Mouse (Mus musculus): Measurements from ENCODE around the gene Fgf13. TPM values are rescaled to one million over a fixed set of nuclear protein-coding genes. Genes with fewer than 3 reads are reported as not detected.

Fgf13 gene
- total and polyA plus RNA-seq, 3 experiments, result not detected

DNA sequence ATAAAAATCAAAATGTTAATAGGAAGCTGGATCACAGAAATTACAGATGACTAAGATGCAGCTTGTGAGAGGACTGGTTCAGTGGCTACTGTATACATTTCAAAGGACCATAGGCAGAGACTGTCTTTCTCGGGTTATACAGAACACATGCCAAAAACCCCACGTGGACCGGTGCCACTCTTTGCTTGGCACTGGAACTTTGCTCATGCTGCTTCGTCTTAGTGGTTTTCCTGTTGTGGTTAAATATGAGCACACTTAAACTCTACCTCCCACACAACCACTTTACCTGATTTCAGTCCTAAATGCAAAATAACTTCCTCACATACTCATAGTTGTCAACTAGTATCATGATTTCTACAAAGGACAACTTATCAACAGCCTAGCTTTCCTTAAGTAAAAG lies 59.6 kb downstream of the Fgf13 start:
- Histone ChIP-seq H3K27me3 (replicated peaks) (no peaks in the 10 kb centered on the region), H3K9me3 (replicated peaks; ENCODE audit: low read length) (no peaks in the 10 kb centered on the region), H3K9ac (ENCODE audit: insufficient read depth, low read depth) (no peak overlapping the region), H3K4me1 (ENCODE audit: control insufficient read depth in 1 of 2, insufficient read depth in 2 of 2) (no peaks in the 10 kb centered on the region; a peak in 1 of 4 replicates), H3K4me2 (ENCODE audit: insufficient read depth, low read depth, poor library complexity, severe bottlenecking) (no peak overlapping the region), H3K4me3 (replicated peaks in 1 of 3; ENCODE audit: low read depth in 2 of 3, low read length in 2 of 3, poor library complexity in 1 of 3) (no peak overlapping the region), H3K36me3 (replicated peaks in 1 of 2; ENCODE audit: control insufficient read depth in 1 of 2, insufficient read depth in 1 of 2, low read length in 1 of 2) (no peaks in the 10 kb centered on the region), H3K27ac (ENCODE audit: insufficient read depth, low read depth) (no peak overlapping the region), H3K79me2 (replicated peaks; ENCODE audit: control insufficient read depth, extremely low read depth, insufficient read depth, poor library complexity, severe bottlenecking) (no peaks in the 10 kb centered on the region)
- in situ Hi-C loops (cut with MboI; ENCODE audit: low pct_ligation_motif_present, low pct_unique_long_range_greater_than_20kb, low sequenced_read_pairs), result no loop called here
- dilution Hi-C loops (cut with MboI; ENCODE audit: extremely low pct_ligation_motif_present, extremely low pct_unique_long_range_greater_than_20kb, low sequenced_read_pairs), result no loop called here
- TF ChIP-seq NELFE (IDR thresholded peaks at IDR 0.05; ENCODE audit: low read depth, low read length) (no peak), GABPA (IDR thresholded peaks at IDR 0.05; ENCODE audit: insufficient replicate concordance, low read depth, low read length) (no peak), ELF1 (IDR thresholded peaks at IDR 0.05; ENCODE audit: low read depth, low read length) (no peak), TCF12 (IDR thresholded peaks at IDR 0.05; ENCODE audit: low read depth, low read length) (no peak), CHD2 (IDR thresholded peaks at IDR 0.05; ENCODE audit: low read length) (no peak), SIN3A (IDR thresholded peaks at IDR 0.05; ENCODE audit: low read length) (no peak), KAT2A (IDR thresholded peaks at IDR 0.05; ENCODE audit: insufficient replicate concordance, low read length) (no peak), POLR2A (IDR thresholded peaks at IDR 0.05; ENCODE audit: low read depth, low read length) (no peak), NRF1 (IDR thresholded peaks at IDR 0.05; ENCODE audit: low read depth, low read length) (no peak), MEF2A (IDR thresholded peaks at IDR 0.05; ENCODE audit: borderline replicate concordance, low read depth, low read length) (no peak), CTCF (conservative IDR thresholded peaks at IDR 0.05 in 1 of 2, IDR thresholded peaks at IDR 0.05 in 1 of 2; ENCODE audit: low read depth in 2 of 2, low read length in 2 of 2) (no peak)
- no peak for DNase-seq (ENCODE audit: extremely low read depth)

DNA sequence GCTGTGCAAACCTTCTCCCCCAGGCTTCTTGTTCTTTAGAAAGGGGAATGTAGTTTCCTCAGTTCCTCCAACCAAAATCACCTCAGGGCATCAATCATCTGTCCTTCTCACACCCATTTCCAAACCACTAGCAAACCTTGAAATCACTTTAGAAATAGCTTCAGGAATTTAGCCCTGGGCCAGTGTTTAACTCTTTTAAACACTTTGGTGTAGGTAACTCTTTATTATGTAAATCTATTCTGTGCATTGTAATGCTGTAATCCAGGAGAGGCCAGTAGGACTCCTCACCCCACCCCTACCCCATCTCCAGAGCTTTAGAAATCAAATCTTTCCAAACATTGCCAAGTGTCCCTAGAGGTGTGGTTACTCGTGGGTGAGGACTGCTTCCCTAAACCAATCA lies 74.5 kb downstream of the Fgf13 start:
- in situ Hi-C loops (cut with MboI; ENCODE audit: low pct_ligation_motif_present, low pct_unique_long_range_greater_than_20kb, low sequenced_read_pairs) (no loop called here), dilution Hi-C loops (cut with MboI; ENCODE audit: extremely low pct_ligation_motif_present, extremely low pct_unique_long_range_greater_than_20kb, low sequenced_read_pairs) (no loop called here)
- Histone ChIP-seq H3K4me3 (replicated peaks in 1 of 3; ENCODE audit: low read depth in 2 of 3, low read length in 2 of 3, poor library complexity in 1 of 3) (no peak overlapping the region), H3K27ac (ENCODE audit: insufficient read depth, low read depth) (no peak overlapping the region), H3K36me3 (replicated peaks in 1 of 2; ENCODE audit: control insufficient read depth in 1 of 2, insufficient read depth in 1 of 2, low read length in 1 of 2) (no peaks in the 10 kb centered on the region), H3K4me1 (ENCODE audit: control insufficient read depth in 1 of 2, insufficient read depth in 2 of 2) (no peaks in the 10 kb centered on the region), H3K9me3 (replicated peaks; ENCODE audit: low read length) (no peaks in the 10 kb centered on the region), H3K9ac (ENCODE audit: insufficient read depth, low read depth) (no peak overlapping the region), H3K4me2 (ENCODE audit: insufficient read depth, low read depth, poor library complexity, severe bottlenecking) (no peak overlapping the region), H3K27me3 (replicated peaks) (no peaks in the 10 kb centered on the region), H3K79me2 (replicated peaks; ENCODE audit: control insufficient read depth, extremely low read depth, insufficient read depth, poor library complexity, severe bottlenecking) (no peaks in the 10 kb centered on the region)
- TF ChIP-seq CHD1 (IDR thresholded peaks at IDR 0.05; ENCODE audit: low read depth, low read length) (no peak), ETS1 (conservative IDR thresholded peaks at IDR 0.05; ENCODE audit: low read depth, low read length) (no peak), HCFC1 (IDR thresholded peaks at IDR 0.05; ENCODE audit: low read depth, low read length) (no peak), MAZ (IDR thresholded peaks at IDR 0.05; ENCODE audit: low read depth, low read length) (no peak), SIN3A (IDR thresholded peaks at IDR 0.05; ENCODE audit: low read length) (no peak), GABPA (IDR thresholded peaks at IDR 0.05; ENCODE audit: insufficient replicate concordance, low read depth, low read length) (no peak), IRF4 (IDR thresholded peaks at IDR 0.05; ENCODE audit: low read depth, low read length) (no peak), POLR2AphosphoS2 (IDR thresholded peaks at IDR 0.05; ENCODE audit: low read depth, low read length) (no peak), TCF12 (IDR thresholded peaks at IDR 0.05; ENCODE audit: low read depth, low read length) (no peak), RAD21 (IDR thresholded peaks at IDR 0.05; ENCODE audit: low read depth, low read length) (no peak), JUN (IDR thresholded peaks at IDR 0.05; ENCODE audit: insufficient read depth, low read depth, low read length) (no peak), POLR2A (IDR thresholded peaks at IDR 0.05; ENCODE audit: low read depth, low read length) (no peak), USF1 (IDR thresholded peaks at IDR 0.05; ENCODE audit: low read depth, low read length) (no peak), ELF1 (IDR thresholded peaks at IDR 0.05; ENCODE audit: low read depth, low read length) (no peak), MAX (IDR thresholded peaks at IDR 0.05; ENCODE audit: low read length) (no peak), SMC3 (IDR thresholded peaks at IDR 0.05; ENCODE audit: low read depth, low read length) (no peak), USF2 (conservative IDR thresholded peaks at IDR 0.05; ENCODE audit: low read depth, low read length) (no peak)
- no peak for DNase-seq (ENCODE audit: extremely low read depth)
